Mouse (Mus musculus): ENCODE measurements around the gene Llph. TPM values are rescaled to one million over a fixed set of nuclear protein-coding genes. Genes with fewer than 3 reads are reported as not detected.

The Llph gene
- polyA plus RNA-seq, 2 experiments: 34.6 to 50.9 TPM

DNA sequence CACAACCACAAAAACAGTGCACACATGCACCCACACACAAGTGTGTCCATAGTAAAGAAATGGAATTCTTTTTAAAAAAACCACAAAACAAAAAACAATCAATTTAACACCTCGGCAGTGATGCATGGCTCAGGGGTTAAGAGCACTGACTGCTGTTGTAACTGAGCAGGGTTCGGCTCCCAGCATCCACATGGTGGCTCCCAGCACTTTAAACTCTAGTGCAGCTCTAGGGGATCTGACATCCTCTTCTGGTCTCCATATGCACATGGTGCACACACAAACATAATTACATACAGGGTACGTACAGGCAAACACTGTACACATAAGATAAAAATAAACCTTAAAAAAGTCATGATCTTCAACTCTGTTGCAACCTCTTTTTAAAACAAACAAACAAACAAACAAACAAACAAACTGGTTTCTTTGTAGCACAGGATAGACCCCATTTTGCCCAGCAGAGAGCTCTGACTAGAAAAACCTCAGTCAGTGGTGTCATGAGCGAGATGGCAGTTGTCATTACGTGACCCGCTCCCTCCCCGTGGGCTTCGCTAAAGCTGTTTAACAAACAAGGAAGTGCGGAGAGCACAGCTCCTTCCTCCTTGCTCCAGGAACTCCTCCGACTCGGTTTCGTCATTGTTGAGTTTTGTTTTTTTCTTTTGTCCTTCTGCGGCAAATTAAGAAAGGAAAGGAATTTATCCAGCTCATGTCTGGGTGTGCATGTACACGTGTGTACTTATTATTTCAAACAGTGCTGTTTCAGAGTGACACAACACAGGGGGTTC, 7.1 kb upstream of the Llph start:
- no peak overlapping the region for H3K9ac ChIP-seq (ENCODE audit: low read depth, low read length, severe bottlenecking)

DNA sequence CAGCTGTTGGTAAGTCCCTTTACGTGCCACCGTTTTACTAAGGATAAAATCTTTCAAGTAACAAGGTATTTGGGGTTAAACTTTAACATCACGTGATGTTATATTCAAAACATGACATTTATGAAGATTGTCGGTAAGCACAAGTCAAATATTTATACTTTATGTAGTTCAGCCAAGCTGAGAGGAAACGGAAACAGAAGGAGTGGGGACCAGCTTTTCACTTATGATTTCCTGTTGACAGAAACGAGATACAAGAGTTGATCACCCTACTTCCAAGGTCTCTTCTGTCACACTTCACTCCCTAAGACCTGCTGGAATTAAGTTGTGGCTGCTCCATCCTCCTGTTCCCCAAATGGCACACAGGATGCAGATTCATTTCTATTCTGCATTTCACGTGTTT, 6.1 kb upstream of the Llph start:
- no peak overlapping the region for H3K4me3 ChIP-seq (replicated peaks; ENCODE audit: low read length)
- H3K27me3 ChIP-seq (ENCODE audit: control insufficient read depth, insufficient read depth, low read length): no peaks in the 10 kb centered on the region
- H3K9ac ChIP-seq (ENCODE audit: low read depth, low read length, severe bottlenecking): no peak overlapping the region
- ATAC-seq (ENCODE audit: low FRiP score, low read depth) (no peak), DNase-seq (ENCODE audit: low spot score) (no peak)
- no peaks in the 10 kb centered on the region for H3K4me1 ChIP-seq (ENCODE audit: control insufficient read depth, insufficient read depth, low read length)
- peaks cover 25% of the 10 kb centered on the region for H3K36me3 ChIP-seq (ENCODE audit: control insufficient read depth, insufficient read depth, low read length)
- WGBS: 85% methylated on average over 7 of the region's 7 CpGs
- H3K4me2 ChIP-seq (replicated peaks; ENCODE audit: low read depth, low read length, severe bottlenecking): no peak overlapping the region
- H3K27ac ChIP-seq (replicated peaks; ENCODE audit: low read depth, low read length): no peak overlapping the region
- no peaks in the 10 kb centered on the region for H3K9me3 ChIP-seq (ENCODE audit: control insufficient read depth, low read length)
- no peak for TF ChIP-seq POLR2A (IDR thresholded peaks at IDR 0.05; ENCODE audit: borderline replicate concordance, extremely low read depth, insufficient read depth, insufficient read length)

More for the DNA sequence above, 7.1 kb upstream of the Llph start:
- H3K4me3 ChIP-seq (replicated peaks; ENCODE audit: low read length): no peak overlapping the region
- no peaks in the 10 kb centered on the region for H3K9me3 ChIP-seq (ENCODE audit: control insufficient read depth, low read length)
- H3K27me3 ChIP-seq (ENCODE audit: control insufficient read depth, insufficient read depth, low read length): no peaks in the 10 kb centered on the region
- no peaks in the 10 kb centered on the region for H3K4me1 ChIP-seq (ENCODE audit: control insufficient read depth, insufficient read depth, low read length)
- no peak for TF ChIP-seq POLR2A (IDR thresholded peaks at IDR 0.05; ENCODE audit: borderline replicate concordance, extremely low read depth, insufficient read depth, insufficient read length)
- 84% methylated on average over 14 of the region's 14 CpGs for WGBS
- no peak overlapping the region for H3K4me2 ChIP-seq (replicated peaks; ENCODE audit: low read depth, low read length, severe bottlenecking)
- no peak overlapping the region for H3K27ac ChIP-seq (replicated peaks; ENCODE audit: low read depth, low read length)
- ATAC-seq (ENCODE audit: low FRiP score, low read depth) (no peak), DNase-seq (ENCODE audit: low spot score) (no peak)
- peaks cover 27% of the 10 kb centered on the region for H3K36me3 ChIP-seq (ENCODE audit: control insufficient read depth, insufficient read depth, low read length)

DNA sequence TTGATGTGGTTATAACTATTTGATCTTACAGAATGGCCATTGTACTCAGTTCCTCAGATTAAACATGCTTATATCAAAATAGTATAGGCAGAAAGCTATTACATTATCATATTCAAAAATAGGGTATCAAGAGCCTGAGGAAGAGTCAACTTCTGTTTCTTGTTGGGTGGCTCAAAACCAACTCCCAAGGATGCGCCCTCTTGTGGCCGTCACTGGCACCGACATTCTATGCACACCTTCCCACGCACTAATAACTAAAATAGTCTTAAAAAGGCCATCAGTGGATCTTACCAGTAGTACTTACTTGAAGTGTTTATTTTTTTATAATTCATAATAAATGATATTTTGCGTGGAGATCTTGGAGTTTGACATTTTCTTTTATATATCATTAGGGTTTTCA, 4.8 kb downstream of the Llph start:
- Histone ChIP-seq H3K27ac (replicated peaks; ENCODE audit: low read depth, low read length) (no peak overlapping the region), H3K27me3 (ENCODE audit: control insufficient read depth, insufficient read depth, low read length) (no peaks in the 10 kb centered on the region), H3K9ac (ENCODE audit: low read depth, low read length, severe bottlenecking) (no peak overlapping the region), H3K36me3 (ENCODE audit: control insufficient read depth, insufficient read depth, low read length) (peaks cover 29% of the 10 kb centered on the region), H3K4me1 (ENCODE audit: control insufficient read depth, insufficient read depth, low read length) (no peaks in the 10 kb centered on the region), H3K4me2 (replicated peaks; ENCODE audit: low read depth, low read length, severe bottlenecking) (no peak overlapping the region), H3K4me3 (replicated peaks; ENCODE audit: low read length) (no peak overlapping the region), H3K9me3 (ENCODE audit: control insufficient read depth, low read length) (no peaks in the 10 kb centered on the region)
- DNase-seq (ENCODE audit: low spot score) (peak; percentile 52), ATAC-seq (ENCODE audit: low FRiP score, low read depth) (no peak)
- TF ChIP-seq POLR2A (IDR thresholded peaks at IDR 0.05; ENCODE audit: borderline replicate concordance, extremely low read depth, insufficient read depth, insufficient read length): no peak
- 25% methylated on average over 5 of the region's 5 CpGs for WGBS

DNA sequence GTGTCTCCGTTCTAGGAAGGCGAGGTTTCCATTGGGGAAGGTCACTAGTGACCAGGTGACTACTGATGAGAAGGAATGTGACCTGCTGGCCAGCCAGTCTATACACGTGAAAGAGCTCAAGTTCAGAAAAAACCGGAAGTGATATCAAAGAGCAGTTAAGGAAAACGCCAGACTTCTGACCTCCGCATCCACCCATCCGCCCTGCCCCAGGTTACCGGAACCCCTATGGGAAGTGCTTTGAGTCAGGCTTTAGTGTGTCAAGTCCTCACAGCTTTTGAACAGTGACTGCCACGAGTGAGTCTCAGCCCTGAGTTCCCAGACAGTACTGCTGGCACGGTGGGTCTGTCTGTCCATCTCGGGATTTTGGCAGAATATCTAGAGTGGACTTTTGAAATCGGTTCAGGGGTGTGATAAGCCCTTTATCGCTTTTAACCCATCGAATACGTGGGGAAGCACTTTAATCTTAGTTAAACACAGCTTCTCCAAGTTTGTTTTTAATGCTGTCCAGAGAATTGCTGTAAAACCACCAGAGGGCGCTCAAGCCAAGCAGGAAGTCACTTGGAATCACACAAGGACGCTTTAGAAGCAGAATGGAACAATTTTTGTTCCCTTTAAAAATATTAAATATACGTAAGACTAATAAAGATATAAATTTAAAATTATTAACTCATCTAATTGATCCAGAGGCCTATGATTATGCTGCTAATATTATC, 6.9 kb downstream of the Llph start:
- H3K4me1 ChIP-seq (ENCODE audit: control insufficient read depth, insufficient read depth, low read length): peaks cover 5% of the 10 kb centered on the region; the same call in 1 of the 2 replicates

GRCm38 (mm10) chr10:120236855-120237254, 10.0 kb downstream of the Llph start:
- DNase-seq (ENCODE audit: low spot score): peak; percentile 37
- TF ChIP-seq POLR2A (IDR thresholded peaks at IDR 0.05; ENCODE audit: borderline replicate concordance, extremely low read depth, insufficient read depth, insufficient read length): no peak
- no peak overlapping the region for H3K27ac ChIP-seq (replicated peaks; ENCODE audit: low read depth, low read length)
- peak; percentile 42; the same call in 1 of the 2 replicates for ATAC-seq (ENCODE audit: low FRiP score, low read depth)
- no peaks in the 10 kb centered on the region for H3K27me3 ChIP-seq (ENCODE audit: control insufficient read depth, insufficient read depth, low read length)
- peaks cover 4% of the 10 kb centered on the region; the same call in 1 of the 2 replicates for H3K36me3 ChIP-seq (ENCODE audit: control insufficient read depth, insufficient read depth, low read length)
- peaks cover 5% of the 10 kb centered on the region; the same call in 1 of the 2 replicates for H3K4me1 ChIP-seq (ENCODE audit: control insufficient read depth, insufficient read depth, low read length)
- H3K9me3 ChIP-seq (ENCODE audit: control insufficient read depth, low read length): no peaks in the 10 kb centered on the region
- no peak overlapping the region for H3K9ac ChIP-seq (ENCODE audit: low read depth, low read length, severe bottlenecking)
- WGBS: 45% methylated on average over 9 of the region's 9 CpGs
- no peak overlapping the region for H3K4me3 ChIP-seq (replicated peaks; ENCODE audit: low read length)
- H3K4me2 ChIP-seq (replicated peaks; ENCODE audit: low read depth, low read length, severe bottlenecking): no peak overlapping the region

More for the DNA sequence above, 6.9 kb downstream of the Llph start:
- peak; percentile 78 for DNase-seq (ENCODE audit: low spot score)
- Histone ChIP-seq H3K4me3 (replicated peaks; ENCODE audit: low read length) (no peak overlapping the region), H3K36me3 (ENCODE audit: control insufficient read depth, insufficient read depth, low read length) (peaks cover 24% of the 10 kb centered on the region), H3K27ac (replicated peaks; ENCODE audit: low read depth, low read length) (no peak overlapping the region), H3K9me3 (ENCODE audit: control insufficient read depth, low read length) (no peaks in the 10 kb centered on the region), H3K9ac (ENCODE audit: low read depth, low read length, severe bottlenecking) (0 out of 2 replicates have a peak overlapping the region, but pooled peaks have one; percentile 6), H3K4me2 (replicated peaks; ENCODE audit: low read depth, low read length, severe bottlenecking) (0 out of 2 replicates have a peak overlapping the region, but pooled peaks have one; percentile 26), H3K27me3 (ENCODE audit: control insufficient read depth, insufficient read depth, low read length) (no peaks in the 10 kb centered on the region)
- WGBS: 27% methylated on average over 18 of the region's 18 CpGs
- TF ChIP-seq POLR2A (IDR thresholded peaks at IDR 0.05; ENCODE audit: borderline replicate concordance, extremely low read depth, insufficient read depth, insufficient read length): no peak
- peak; percentile 49; the same call in 1 of the 2 replicates for ATAC-seq (ENCODE audit: low FRiP score, low read depth)
